Mouse (Mus musculus) yolk sac, embryonic 10.5 days (tissue): ENCODE results near the gene Actl11.
A peak's percentile ranks its signal among the peaks of the same experiment; 100 is the strongest.

Experiments
- DNase-seq: peaks from one replicate; pipeline ENCODE4 v3.0.0-alpha.2; 2017; ENCODE audit warnings: low spot score

Actl11 gene

DNA sequence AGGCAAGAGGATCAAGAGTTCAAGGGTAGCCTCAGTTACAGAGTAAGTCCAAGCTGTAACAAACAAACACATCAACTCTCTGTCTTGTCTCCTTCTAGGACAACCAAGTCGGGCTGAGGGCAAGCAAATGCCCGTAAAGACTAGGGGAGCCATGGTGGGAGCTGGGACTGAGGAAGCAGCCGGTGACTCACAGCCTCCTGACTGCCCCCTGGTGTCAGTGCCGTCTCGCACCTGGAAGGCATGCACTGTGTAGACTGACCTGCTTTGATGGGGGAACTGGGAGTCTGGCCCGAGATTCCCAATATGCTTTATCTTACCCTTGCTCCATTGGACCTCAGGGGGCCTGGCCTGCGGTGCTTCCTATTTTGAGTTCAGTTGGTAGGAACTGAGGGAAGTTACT lies 5.2 kb upstream of the Actl11 start:
- no peak for DNase-seq

GRCm38 (mm10) chr9:107923956-107924355 lies 4.3 kb upstream of the Actl11 start:
- DNase-seq: no peak

DNA sequence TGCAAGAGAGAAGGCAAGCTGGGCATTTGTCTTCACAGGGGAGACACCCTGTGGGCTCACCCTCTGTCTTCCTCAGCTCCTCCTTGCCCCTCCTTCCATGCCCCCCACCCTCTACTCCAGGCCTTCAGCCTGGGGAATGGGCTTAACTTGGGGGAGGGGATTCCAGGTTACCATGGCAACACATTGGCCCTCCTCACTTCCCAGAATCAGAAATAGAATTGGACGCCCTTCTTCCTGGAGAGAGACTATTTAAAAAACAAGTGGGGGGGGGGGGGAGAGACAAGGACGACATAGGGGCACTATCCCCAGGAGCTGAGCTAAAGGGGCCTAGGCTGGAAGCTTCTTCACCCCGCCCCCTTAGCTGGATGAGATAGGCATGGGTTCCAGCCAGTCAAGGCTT lies 3.0 kb upstream of the Actl11 start:
- DNase-seq: no peak

DNA sequence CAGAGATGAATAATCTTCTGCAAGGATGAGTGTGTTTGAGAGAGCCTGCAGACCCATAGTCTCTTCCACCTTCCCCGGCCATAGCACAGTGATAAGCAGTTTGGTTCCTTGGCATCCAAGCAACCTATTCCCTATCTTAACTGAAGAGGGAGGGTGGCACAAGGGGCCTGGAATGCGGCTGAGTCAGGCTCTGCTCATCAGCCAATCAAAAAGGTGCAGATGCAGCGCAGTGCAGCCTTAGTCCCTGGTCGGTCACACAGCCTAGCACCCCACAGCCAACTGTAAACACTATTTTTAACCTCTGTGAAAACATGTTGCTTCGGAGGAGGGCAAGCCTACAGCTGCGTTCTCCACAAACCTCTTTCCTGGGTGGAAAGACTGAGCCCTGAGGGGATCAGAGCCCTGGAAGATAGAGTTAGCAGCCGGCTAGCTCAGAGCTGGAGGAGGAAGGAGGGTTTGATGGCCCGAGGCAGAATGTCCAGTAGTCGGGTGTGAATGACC lies 1.3 kb upstream of the Actl11 start:
- DNase-seq: no peak

GRCm38 (mm10) chr9:107927749-107928148 lies 520 bp upstream of the Actl11 start:
- no peak for DNase-seq

GRCm38 (mm10) chr9:107932221-107932620 lies 4.0 kb downstream of the Actl11 start:
- DNase-seq: no peak

- DNase-seq: no peak
Observed at GRCm38 (mm10) chr9:107934146-107934545, 5.9 kb downstream of the Actl11 start.

- no peak for DNase-seq
Observed at GRCm38 (mm10) chr9:107935374-107935773, 7.1 kb downstream of the Actl11 start, which contains the start of gene Camkv. Camkv (plus strand) TSS chr9:107935674.

GRCm38 (mm10) chr9:107935790-107936214 lies 7.5 kb downstream of the Actl11 start:
- DNase-seq: no peak

DNA sequence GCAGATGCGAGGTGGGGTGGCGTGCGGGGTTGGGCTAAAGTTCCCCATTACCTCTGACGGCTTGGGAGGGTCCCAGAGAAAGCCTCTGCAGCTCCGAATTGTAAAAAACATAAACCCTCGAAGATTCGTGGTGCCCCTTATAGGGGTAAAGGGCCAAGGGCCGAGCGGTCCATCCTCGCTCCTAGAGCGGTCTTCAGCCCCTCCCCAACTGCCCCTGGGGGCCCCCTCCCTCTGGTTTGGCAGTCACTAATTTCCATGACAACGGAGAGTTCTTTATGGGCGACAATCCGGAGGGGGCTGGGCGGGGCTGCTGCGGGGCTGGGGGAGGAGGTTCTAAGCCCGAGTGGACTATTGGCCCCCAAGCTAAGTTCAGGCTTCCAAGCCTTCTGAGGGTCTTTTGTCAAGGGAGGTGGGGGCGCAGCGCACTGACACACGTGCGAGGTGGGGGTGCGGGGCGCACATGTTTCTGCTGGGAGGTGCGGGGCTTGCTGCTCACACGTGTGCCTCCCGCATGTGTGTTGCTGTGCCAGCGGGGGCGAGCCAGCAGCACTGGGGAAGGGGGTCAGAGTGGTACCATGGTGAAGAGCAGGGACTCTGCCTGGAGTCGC lies 8.1 kb downstream of the Actl11 start:
- DNase-seq: no peak

GRCm38 (mm10) chr9:107936831-107937230 lies 8.6 kb downstream of the Actl11 start:
- no peak for DNase-seq

DNA sequence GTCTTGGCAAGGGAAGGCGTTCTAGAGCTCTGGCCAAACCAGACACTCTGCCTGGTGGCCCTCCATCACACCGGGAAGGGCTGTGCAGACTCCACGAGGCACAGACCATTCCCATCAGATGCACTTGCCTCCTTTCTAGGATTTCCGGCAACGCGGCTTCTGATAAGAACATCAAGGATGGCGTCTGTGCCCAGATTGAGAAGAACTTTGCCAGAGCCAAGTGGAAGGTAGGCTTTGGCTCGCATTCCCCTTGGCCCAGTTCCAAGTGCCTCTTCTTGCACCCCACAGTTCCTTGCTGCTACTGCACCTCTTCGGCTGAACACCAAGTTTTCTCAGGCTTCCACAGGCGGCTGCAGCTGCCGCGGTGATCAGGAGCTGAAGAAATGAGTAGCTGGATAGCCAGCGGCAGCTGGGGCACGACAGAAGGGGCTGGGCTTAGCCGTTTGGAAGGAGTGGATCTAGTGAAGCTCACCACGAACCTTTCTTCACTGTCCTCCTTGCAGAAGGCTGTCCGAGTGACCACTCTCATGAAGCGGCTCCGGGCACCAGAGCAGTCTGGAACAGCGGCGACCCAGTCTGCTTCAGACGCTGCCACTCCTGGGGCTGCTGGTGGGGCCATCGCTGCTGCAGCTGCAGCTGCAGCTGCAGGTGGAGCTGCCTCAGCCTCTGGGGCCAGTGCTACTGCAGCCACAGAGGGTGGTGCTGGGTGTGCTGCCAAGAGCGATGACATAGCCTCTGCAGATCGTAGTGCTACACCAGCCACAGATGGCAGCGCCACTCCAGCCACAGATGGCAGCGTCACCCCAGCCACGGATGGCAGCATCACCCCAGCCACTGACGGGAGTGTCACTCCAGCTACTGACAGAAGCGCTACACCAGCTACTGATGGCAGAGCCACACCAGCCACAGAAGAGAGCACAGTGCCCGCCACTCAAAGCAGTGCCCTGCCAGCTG lies 19.2 kb downstream of the Actl11 start:
- DNase-seq: no peak

- DNase-seq: no peak
Observed at GRCm38 (mm10) chr9:107949184-107949921, 21.1 kb downstream of the Actl11 start.

DNA sequence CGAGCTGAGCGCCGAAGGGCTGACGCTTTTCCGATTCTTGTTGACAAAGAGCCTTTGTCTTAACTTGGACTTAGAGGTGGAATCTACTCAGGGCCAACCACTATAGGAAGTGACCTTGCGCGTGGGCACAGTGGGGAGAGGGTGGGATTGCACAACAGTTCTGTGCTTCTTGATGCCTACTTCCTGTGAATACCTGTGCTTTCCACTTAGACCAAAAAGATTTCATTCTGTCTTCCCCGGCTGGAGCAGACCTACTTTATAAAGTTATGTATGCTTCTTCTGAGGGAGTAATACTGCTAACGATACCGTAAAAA lies 21.6 kb downstream of the Actl11 start, which contains the start of gene Traip:
Gene Traip, plus strand, starts transcription at position 215 of the 314 bp plus-strand sequence.
- no peak for DNase-seq

DNA sequence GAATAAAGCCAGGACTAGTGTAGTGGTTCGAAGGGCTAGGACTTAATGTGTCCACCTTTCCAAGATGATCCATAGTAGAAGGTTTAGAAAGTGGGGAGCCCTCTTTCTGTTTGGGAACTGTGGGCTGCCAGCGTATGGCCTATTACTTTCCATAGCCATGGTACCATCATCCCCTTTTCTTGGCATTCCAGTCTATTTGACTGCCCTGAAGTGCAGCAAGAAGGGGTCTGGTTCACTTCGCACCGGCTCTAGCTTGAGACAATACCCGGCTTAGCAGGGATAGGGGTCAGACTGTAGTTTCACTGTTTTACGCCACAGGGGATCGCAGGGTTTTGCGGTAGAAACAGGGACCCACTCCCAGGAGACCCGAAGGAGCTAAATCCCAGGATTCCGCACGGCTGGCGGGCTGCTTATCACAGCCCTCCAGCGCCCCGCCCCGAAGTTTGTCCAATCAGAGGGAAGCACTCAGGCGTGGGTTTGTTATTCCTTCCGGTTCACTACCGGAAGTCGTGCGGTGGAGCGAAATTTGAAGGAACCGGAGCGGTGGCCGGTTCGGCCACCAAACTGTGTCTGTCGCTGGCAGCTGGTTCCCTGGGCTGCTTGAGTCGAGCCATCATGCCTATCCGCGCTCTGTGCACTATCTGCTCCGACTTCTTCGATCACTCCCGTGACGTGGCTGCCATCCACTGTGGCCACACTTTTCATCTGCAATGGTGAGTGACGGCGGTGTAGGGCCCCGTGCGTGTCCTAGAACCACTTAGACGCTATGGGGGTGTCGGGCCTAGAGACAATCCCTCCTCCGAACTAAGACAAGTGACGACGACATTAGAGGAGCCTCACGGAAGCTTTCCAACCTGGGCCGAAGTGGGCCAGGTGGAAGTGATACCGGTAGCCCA lies 22.4 kb downstream of the Actl11 start:
- DNase-seq: peak; percentile 88

DNA sequence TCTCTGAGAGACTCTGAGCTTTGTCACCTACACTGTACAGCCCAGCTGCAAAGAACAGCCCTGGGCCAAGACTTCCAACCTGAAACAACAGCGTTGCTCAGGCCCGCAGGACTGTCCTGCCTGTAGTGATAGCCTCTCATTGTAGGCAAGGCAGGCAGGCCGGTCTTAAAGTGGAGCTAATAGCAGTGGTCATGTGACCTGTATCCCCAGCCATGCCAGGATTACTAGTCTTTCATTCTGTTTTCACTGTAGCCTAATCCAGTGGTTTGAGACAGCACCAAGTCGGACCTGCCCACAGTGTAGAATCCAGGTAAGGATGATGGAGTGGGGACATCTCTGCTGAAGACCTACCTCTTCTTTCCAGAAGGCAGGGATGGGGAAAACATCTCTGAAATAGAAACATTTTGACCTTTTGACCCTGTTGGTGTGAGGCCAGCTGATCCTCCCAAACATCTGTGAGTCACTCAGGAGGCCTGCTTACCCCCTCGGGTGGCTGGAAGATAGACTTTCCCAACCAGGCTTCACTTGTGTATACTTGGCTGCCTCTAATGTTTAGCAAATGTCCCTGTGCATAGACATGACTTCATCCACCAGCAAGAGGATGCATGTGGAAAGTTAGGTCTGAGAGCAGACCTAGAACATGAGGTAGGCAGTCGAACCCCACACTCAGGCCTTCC lies 27.5 kb downstream of the Actl11 start:
- no peak for DNase-seq

- DNase-seq: no peak
Observed at GRCm38 (mm10) chr9:107957141-107957540, 28.9 kb downstream of the Actl11 start.

DNA sequence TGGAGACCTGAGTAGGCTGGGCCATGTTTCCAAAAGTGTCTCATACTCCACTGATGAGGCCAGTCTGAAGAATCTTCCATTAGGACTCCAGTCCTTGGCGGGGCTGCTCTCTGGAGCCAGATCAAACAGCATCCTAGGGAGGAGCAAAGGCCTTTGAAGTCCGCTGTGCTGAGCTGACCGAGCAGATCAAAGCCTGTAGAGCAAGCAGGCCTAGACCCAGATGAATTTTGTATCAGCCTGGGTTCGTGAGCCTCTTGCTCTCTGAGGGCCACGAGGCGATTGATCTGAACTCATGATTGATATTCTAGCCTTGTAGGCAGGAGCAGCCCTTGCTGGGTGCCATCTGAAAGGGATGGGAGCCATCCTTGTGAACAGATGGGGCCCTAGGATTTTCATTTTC lies 31.6 kb downstream of the Actl11 start:
- DNase-seq: no peak

DNA sequence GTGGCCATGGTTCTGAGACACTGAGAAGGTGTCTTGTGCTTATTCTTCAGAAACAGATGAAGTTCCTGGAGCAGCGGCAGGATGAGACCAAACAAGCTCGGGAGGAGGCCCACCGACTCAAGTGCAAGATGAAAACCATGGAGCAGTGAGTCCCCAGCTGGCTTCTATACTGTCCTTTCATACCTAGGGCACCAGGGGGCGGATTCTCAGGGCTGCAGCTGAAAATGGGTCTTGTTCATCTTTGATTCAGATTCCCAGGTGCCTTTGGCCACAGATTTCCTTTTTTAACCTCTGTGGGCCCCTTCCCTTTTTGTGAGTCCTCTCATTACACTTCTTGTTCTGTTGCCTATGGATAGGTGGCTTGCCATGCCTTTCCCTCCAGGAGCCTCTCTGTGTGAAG lies 32.7 kb downstream of the Actl11 start:
- no peak for DNase-seq

DNA sequence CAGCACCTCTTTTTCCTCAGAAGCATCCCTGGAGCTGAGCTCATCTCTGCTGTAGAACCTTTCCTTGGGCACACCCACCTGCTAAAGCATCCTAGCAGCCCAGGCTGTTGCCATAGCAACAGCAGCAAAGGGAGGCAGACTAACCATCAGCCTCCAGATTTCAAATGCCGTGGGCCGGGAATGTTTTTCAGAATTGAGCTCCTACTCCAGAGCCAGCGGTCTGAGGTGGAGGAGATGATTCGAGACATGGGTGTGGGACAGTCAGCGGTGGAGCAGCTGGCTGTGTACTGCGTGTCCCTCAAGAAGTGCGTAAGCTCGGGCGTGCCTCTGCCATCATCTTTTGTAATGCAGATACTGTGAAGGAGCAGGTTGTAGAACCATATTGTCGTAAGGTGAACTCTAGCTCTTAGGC lies 33.1 kb downstream of the Actl11 start:
- DNase-seq: no peak

GRCm38 (mm10) chr9:107961881-107962280 lies 33.6 kb downstream of the Actl11 start:
- no peak for DNase-seq
